Mouse (Mus musculus) heart, adult 8-10 months (tissue): ENCODE measurements at regions not wholly inside any gene's neighbourhood (a gene's known extent, or its start where the extent isn't known, plus 50 kb on each side); places are given as distances from the start of the nearest gene placed in this dataset.

Experiments used
- DNase-seq: peaks from one replicate; pipeline ENCODE4 v3.0.0; 2022; ENCODE audit warnings: low spot score

DNA sequence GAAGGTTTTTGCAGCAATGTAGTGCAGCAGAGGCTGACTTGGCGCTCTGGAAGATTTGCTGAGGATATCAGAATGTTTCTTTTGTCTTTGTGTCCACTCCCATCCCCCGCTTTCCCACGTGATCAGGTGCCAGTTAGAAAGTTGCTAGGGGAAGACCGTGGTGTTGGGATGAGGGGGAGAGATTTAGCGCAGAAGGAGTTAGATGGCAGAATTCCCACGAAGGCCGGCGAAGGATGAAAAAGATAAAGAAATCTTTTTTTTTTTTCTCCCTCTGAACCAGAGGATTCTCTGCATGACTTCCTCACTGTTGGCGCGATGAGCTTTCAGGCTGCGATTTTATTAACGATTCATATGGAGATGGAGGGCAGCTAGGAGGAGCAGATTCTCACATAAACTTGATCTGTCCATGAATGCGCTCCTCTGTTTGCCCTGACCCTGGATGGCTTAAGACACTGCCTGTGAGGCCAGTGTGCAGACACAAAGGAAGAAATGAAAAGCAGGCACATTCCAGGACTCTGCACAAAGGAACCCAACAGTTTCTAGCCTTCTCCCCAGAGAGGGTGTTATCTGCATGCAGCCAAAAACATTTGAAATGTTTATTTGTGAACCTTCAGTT is 201.5 kb downstream of the Gm11146 start:
- DNase-seq, result peak; percentile 47

DNA sequence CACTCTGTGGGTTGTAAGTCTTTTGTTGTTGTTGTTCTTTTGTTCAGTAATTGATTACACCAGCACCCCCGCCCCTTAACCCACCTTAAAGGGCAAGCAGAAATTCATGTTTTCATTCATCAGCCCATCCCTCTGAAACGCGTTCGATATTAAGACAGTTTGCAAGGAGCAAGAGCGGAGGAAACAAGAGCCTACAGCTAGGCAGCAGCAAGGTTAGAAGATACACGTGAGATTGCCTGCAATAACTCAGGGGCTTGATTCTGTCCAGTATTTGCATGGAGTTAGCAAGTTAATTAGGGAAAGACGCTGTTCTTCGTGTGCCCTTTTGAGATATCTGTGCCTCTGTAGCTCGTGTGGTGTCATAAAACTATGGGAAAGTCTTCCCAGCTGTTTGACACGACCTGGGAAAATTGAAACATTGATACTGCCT is 202.0 kb downstream of the Gm11146 start:
- no peak for DNase-seq

DNA sequence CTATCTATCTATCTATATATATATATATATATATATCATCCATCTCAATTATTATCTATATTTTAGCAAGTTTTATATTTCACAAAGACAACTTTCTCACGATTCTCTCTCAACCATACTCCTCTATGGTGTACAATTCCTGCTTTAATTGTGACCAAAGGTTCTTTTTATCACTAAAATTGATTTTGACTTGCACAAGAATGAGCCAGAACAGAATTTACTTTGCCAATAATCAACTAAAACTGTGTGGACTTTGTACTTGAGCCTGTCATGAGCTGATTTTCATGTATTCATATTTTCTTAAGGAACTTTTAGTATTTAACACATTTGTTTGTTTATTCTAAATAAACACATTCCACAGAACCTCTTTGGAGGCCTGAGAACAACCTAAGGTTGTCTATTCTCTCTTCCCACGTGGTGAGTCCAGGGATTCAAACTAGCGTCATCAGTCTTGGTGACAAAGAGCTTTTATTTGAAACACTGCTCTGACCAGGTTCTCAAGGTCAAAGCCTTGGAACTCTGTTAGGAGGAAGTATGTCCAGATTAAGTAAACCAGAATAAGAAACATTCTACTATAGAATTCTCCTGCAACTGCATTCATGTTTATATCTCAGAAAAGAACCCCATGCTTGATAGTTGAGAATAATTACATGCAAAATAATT is 207.7 kb downstream of the Gm11146 start:
- no peak for DNase-seq

DNA sequence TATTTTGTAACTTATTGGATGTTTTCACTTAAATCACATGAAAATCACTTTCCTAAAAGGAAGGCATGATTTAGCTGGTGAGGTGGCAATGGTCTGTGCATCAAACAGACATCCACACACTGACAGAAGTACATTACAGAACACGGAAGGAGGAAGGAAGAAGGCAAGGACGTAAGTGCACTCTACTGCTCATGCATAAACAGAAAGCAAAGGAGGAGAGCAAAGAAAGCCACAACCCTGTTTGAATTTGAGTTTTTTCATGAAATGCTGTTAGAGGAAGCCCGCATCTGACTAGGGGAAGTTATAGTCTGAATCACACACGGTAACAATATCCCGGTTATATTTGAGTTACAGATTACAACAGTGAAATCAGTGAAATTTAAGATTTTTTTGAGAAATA is 208.4 kb downstream of the Gm11146 start:
- no peak for DNase-seq

DNA sequence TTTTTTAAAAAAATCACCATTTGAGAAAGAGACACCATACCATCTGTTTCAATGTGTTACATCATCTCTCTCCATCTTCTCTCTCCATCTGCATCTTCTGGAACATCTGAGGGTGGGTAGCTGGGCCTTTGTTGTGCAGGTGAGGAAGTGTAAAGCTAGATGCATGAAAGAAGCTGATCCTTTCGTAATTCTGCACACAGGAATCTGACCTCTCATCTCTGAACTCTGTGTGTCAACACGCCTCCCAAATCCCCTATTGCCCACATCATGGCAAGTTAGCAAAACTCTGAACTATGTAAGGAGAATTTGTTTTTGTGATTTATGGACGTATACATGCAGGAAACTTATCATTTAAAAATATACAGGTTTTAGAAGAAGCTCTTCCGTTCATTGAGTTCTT is 209.7 kb downstream of the Gm11146 start:
- DNase-seq, result no peak

GRCm38 (mm10) chr16:77384021-77384729 is 217.7 kb downstream of the Gm11146 start:
- no peak for DNase-seq

GRCm38 (mm10) chr16:77382790-77383189 is 219.1 kb downstream of the Gm11146 start:
- no peak for DNase-seq

DNA sequence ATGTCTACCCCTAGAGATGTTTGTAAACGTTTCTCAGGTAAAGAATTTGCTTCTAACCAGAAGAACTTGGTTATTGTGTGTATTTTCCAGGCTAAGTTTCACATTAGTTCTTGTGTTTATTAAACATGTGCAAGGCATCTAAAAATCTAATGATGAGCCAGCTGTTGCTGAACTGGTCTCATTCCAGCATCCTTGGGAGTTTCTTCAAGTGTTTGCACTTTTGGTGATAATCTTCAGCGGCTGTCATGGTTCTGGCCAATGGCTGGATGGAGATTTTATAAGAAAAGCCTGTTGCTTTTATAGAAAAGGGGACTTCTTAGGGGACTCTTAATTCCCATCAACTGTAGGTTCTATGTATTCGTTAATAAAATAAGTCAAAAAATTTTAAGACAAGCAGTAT is 229.1 kb downstream of the Gm11146 start:
- peak; percentile 65 for DNase-seq

DNA sequence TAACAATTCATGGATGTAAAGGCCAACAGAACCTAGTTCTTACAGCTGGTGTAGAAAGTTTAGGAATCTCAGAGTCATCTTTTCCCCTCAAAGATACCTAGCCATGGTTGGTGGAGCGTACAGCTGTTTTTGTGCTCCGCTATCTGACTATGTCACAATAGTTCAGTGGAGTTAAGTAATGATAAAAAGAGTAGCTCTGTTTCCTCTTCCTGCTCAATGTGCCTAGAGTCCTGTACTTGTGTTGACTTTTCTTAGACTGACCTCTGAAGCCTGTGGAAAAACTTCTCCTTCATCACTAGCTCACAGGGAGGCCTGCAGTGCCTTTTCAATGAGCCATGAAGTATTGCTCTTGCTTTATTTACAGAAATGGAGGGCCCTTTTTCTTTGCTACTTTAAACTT is 232.1 kb downstream of the Gm11146 start:
- peak; percentile 11 for DNase-seq

DNA sequence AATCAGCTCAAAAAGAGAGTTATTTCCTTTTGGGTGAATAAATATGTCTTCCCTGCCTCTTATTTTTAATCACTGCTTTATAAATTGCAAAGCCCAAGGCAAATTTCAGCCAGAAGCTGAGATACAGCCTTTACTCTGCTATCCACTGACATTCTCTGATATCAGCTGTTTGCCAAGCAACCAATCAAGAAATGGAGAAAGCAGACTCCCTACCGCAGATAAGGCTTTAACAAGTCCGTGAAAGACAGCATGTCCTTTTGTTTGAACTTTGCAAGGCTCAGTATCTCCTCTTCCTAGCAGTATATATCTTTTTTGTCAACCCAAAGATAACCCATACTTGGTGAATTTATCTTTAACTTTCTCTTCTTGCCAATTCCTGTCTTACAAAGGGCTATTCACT is 236.6 kb downstream of the Gm11146 start:
- DNase-seq, result no peak

DNA sequence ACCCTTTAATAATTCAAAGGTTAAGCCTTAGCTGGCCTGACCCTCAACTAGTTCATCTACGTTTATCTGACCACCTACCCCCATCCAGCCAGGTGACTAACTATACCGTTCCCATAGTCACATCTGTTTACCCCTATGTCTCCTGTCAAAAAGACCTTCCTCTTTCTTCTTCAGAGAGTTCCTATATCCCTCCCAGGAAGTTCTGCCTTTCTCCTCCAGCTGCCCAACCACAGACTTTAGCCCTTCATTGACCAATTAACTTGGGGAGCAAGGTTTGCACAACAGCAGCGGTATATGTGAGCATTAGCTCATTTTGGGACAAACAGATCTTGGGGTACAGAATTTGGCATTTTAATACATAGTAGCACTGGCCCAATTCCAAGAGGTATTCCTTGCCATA is 237.5 kb downstream of the Gm11146 start:
- no peak for DNase-seq

GRCm38 (mm10) chr16:77359190-77359589 is 242.7 kb downstream of the Gm11146 start:
- no peak for DNase-seq

- DNase-seq, result no peak
These were observed 246.6 kb downstream of the Gm11146 start for GRCm38 (mm10) chr16:77355260-77355659.

- no peak for DNase-seq
These were observed 247.6 kb downstream of the Gm11146 start for GRCm38 (mm10) chr16:77354201-77354712.

GRCm38 (mm10) chr16:77346128-77346527 is 255.8 kb downstream of the Gm11146 start:
- no peak for DNase-seq

GRCm38 (mm10) chr16:77332285-77332684 is 269.6 kb downstream of the Gm11146 start:
- no peak for DNase-seq

DNA sequence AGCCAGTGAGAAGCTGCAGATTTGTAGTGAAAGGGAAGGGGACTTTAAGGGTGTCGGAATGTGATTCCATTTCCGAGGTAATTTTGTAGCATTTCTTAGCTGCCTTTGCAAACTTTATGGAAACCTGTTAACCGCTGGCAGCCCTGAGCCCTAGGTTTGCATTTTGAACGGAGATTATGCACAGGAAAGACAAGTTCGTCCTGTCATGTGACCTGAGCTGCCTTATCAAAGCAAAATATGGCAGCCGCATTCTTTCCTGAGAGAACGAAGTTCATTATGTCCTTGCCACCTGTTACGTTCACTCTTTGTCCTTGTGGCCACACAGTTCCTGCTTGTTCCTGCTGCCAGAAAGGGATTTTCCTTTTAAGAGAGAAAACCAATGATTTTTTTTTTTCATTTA is 270.9 kb downstream of the Gm11146 start:
- peak; percentile 69 for DNase-seq

GRCm38 (mm10) chr16:77329711-77330530 is 272.0 kb downstream of the Gm11146 start:
- DNase-seq, result peak; percentile 60

GRCm38 (mm10) chr16:77329160-77329691 is 272.7 kb downstream of the Gm11146 start:
- DNase-seq, result peak; percentile 64

- DNase-seq, result no peak
These were observed 273.2 kb downstream of the Gm11146 start for GRCm38 (mm10) chr16:77328628-77329159.

DNA sequence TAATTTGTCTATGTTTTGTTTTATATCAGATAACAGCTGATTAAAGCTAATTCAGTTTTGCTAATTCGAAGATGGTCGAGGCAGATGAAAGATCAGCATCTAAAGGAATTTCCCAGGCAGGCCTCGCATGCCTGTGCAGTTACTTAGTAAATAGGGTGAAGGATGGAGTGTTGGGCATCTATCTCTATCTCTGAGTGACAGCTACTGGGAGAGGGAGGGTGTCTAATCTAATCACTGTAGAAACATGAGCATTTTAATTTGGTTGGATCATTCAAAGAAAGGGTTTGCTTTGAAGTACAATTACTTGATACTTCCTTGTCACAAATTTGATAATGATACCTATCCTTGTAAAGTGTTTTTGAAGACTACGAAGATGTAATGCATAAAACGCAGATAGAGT is 273.8 kb downstream of the Gm11146 start:
- DNase-seq, result no peak
